Mouse (Mus musculus) adrenal gland (tissue): ENCODE results near the gene Rad51b.

Experiments used
- intact Hi-C: fragments of 180-260 bp; cut with DNase I; formaldehyde crosslinking; loops from one replicate; pipeline ENCODE4 v1.15.1; 2025

Gene Rad51b

GRCm38 (mm10) chr12:79633458-79634106, 336.5 kb downstream of the Rad51b start:
- intact Hi-C loops, result no loop called here

- intact Hi-C loops, result no loop called here
Measured at GRCm38 (mm10) chr12:79641570-79642285, 344.6 kb downstream of the Rad51b start.

GRCm38 (mm10) chr12:79642715-79643114, 345.6 kb downstream of the Rad51b start:
- intact Hi-C loops, result no loop called here

GRCm38 (mm10) chr12:79645656-79646055, 348.6 kb downstream of the Rad51b start:
- intact Hi-C loops, result no loop called here

GRCm38 (mm10) chr12:79646646-79647164, 349.6 kb downstream of the Rad51b start:
- intact Hi-C loops, result no loop called here

GRCm38 (mm10) chr12:79647382-79647781, 350.3 kb downstream of the Rad51b start:
- intact Hi-C loops, result no loop called here

GRCm38 (mm10) chr12:79647976-79648375, 350.9 kb downstream of the Rad51b start:
- intact Hi-C loops, result no loop called here

- intact Hi-C loops, result no loop called here
Measured at GRCm38 (mm10) chr12:79648812-79649700, 352.0 kb downstream of the Rad51b start.

GRCm38 (mm10) chr12:79649796-79650195, 352.7 kb downstream of the Rad51b start:
- intact Hi-C loops, result no loop called here

- intact Hi-C loops, result no loop called here
Measured at GRCm38 (mm10) chr12:79655138-79655537, 358.1 kb downstream of the Rad51b start.

- intact Hi-C loops, result no loop called here
Measured at GRCm38 (mm10) chr12:79658861-79659260, 361.8 kb downstream of the Rad51b start.

- intact Hi-C loops, result no loop called here
Measured at GRCm38 (mm10) chr12:79661270-79661669, 364.2 kb downstream of the Rad51b start.

GRCm38 (mm10) chr12:79663131-79663892, 366.2 kb downstream of the Rad51b start:
- intact Hi-C loops, result no loop called here

GRCm38 (mm10) chr12:79663893-79664574, 367.0 kb downstream of the Rad51b start:
- intact Hi-C loops, result no loop called here

GRCm38 (mm10) chr12:79674846-79675439, 377.9 kb downstream of the Rad51b start:
- intact Hi-C loops, result no loop called here

- intact Hi-C loops, result no loop called here
Measured at GRCm38 (mm10) chr12:79675440-79676176, 378.5 kb downstream of the Rad51b start.

- intact Hi-C loops, result no loop called here
Measured at GRCm38 (mm10) chr12:79676251-79676650, 379.2 kb downstream of the Rad51b start.

GRCm38 (mm10) chr12:79676896-79677295, 379.8 kb downstream of the Rad51b start:
- intact Hi-C loops, result no loop called here

GRCm38 (mm10) chr12:79679251-79679901, 382.3 kb downstream of the Rad51b start:
- intact Hi-C loops, result no loop called here
